Mouse (Mus musculus) cerebellum, postnatal 25 days (tissue): ENCODE data around the gene Eif4ebp2.

Experiments
- DNase-seq, 2 experiments: peaks; one replicate each; pipeline ENCODE4 v3.0.0; 2021; ENCODE audit warnings: mixed read lengths in 2 of 2

Eif4ebp2 gene

DNA sequence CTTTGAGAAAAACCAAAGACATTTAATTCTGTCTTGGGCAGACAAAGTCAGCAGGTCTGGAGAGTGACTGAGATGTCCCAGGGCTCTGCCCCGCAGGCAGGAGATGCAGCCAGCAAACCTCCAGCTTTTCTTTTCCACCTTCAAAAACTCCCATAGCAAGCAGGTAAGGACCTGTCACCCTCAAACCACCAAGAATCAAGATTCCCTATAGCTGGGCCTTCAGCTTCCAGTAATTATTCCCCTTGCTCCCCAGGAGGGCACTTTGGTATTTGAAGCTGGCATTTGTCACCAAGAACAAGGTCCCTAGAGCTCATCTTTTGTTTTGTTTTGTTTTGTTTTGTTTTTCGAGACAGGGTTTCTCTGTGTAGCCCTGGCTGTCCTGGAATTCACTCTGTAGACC lies 35.4 kb downstream of the Eif4ebp2 start:
- DNase-seq: no peak

DNA sequence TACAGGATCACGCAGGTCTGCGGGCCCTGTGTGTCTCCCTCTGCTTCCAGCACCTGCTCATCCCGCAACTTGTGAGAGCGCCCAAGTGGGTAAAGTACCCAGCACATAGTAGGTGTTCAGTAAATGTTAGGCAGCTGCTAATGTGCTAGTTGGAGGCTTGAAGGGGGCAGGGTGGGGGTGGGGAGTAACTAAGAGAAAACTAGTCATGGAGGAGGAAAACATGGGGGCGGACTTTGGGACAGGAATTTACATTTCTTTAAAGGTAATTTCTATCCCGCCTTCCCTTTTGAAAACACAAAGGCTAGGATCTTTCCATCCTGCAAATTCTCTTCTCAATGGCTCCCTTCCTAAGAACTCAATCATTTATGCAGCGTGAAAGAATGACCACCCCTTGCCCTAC lies 35.9 kb downstream of the Eif4ebp2 start:
- no peak for DNase-seq

DNA sequence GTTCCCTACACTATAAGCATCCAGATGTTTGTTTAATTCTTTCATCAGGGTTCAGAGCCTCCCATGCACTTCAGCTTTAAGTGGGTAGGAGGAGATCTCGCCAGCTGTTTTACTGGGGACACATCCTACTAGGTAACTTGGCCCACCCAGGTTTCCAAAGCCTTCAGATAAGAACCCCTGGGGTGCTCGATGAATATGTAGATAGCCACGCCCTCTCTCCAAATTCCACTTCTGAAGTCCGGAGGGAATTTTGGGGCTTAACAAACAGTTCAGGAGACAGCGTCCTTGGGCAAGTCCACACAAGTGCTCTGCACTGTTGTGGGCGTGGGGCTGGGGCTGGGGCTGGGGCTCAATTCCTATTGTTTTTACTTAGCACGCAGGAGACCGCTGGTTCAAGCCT lies 36.6 kb downstream of the Eif4ebp2 start:
- no peak for DNase-seq

DNA sequence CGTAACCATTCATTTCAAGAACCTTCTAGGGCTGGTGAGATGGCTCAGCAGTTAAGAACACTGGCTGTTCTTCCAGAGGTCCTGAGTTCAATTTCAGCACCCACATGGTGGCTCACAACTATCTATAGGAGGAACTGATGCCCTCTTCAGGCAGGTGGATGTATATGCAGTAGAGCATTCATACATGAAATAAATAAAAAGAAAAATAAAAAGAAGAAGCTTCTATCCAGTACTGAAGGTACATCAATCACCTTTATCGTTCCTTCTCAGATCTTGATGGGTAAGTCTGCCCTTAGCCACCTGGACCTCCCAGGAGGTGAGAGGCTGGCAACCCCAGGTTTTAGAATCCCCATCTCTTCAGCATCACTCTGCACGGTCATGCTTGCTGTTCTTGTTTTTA lies 37.2 kb downstream of the Eif4ebp2 start:
- DNase-seq: no peak

DNA sequence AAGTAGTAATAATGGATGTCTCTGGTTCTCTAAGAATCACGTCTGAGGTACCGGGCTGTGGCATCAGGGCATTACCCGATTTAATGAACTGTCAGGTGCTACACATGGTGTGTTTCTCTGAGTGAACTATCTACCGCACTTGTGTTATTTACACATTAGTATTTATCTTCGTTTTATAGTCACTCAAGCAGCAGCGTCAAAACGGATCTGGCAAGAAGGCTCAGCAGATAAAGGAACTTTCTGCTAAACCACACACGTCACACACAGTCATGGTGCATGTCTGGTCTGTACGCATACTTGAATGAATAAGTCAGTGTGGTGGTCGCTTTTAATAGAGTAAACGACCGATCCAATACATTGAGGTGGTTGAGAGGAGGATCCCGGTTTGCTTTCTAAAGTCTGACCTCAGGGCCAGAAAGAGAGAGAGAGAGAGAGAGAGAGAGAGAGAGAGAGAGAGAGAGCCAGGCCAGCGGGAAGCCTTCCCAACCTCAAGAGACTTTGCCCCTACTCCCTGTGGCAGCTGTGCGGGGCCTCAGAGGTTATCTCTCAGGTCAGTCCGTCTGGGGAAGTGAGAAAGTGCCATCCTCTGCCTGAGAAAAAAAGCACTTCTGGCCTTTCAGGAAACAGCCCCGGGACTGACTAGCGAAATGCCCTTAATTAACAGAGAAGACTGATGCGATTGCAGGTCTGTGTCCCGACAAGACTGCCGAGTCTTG lies 39.4 kb downstream of the Eif4ebp2 start:
- DNase-seq: no peak

GRCm38 (mm10) chr10:61410193-61410592 lies 42.3 kb downstream of the Eif4ebp2 start:
- DNase-seq: no peak

DNA sequence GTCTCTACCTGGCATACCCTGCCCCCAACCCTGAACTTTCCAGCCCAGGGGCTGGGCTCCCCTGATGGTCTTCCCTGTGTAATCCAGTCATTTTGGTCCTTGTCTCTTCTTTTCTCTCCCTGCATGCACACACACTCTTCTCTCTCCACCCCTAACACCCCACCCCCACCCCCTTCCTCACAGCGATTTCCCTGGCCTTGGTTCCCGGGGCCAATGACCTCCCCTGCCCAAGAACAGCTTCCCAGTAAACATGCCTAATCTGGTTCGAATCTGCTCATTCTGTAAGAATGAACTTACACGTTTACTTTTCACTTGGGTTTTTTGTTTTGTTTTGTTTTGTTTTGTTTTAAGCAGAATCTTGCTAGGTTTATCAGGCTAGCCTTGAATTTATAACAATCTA lies 42.7 kb downstream of the Eif4ebp2 start:
- no peak for DNase-seq

DNA sequence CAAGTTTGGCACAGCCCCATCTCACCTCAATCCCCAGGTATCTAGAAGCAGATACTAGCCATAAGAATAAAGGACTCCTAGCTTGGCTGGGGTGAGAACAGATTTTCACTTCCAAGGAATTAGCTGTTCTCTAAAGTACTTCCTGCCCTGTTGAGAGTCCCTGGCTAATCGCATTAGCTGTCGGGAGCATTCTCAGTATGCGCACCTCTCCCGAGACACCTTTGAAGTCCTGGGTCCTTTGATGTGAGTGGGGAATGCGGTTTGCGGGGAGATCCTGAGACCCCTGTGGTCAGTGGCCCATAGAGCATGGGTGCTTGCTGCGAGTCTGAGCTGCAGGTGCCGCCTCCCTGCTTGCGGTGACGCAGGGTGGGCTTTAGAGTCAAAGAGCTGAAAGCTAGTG lies 46.5 kb downstream of the Eif4ebp2 start:
- no peak for DNase-seq

- no peak for DNase-seq
Observed at GRCm38 (mm10) chr10:61402911-61403310, 49.5 kb downstream of the Eif4ebp2 start.

DNA sequence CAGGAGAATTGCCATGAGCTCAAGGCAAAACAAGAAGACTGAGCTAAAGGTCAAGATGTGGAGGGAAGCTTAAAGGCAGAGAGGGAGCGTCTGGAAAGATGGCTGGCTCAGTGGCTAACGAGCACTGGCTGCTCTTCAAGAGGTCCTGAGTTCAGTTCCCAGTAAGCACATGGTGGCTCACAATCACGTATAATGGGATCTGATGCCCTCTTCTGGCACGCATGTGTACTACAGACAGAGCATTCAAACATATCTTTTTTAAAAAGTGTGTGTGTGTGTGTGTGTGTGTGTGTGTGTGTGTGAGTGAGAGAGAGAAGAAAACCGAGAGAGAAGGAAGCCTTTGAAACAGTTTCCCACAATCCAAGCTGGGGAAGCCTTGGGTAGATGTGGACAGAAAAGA lies 50.0 kb downstream of the Eif4ebp2 start:
- no peak for DNase-seq

- DNase-seq: no peak
Observed at GRCm38 (mm10) chr10:61400407-61400806, 52.1 kb downstream of the Eif4ebp2 start.

DNA sequence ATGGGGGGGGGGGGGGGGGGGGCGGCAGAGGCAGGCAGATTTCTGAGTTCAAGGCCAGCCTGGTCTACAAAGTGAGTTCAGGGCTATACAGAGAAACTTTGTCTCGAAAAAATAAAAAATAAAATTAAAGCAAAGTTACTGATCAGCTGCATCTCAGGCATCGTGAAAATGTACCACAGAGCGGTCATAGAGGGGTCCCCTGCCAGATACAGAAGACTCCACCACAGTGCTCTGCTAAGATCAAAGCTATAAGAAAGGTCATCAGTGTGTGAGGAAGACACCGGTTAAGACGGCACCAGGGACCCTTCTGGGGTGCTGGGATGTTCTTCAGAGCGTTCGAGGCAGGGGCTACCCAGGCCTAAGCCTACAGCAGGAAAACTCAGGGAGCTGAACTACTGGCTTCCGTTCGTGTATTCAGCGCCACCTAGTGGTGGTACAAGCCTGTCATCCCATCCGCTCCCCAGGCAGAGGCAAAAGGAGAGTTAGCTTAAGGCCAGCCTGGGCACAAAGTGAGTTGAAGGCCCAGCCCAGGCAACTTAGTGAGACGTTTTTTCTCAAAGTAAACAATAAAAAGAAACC lies 53.2 kb downstream of the Eif4ebp2 start:
- peak; percentile 69 to 83 for DNase-seq

DNA sequence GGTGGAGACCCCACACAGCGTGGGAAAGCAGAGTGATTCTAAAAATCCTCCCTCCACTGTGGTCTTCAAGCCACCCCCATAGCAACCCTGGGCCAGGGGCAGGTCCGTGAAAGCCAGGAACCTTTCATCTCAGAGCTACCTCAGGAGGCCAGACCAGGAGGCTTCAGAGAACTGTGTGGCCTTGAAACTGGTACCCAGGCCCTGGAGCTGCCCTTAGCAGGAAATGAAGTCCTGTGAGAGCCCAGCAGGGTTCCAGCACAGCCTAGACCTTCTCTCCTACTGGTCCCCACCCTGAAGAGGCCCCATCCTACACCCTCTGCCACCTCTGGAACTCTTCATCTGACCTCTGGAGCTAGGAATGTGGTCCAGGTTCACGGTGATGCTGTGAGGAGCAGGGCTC lies 54.3 kb downstream of the Eif4ebp2 start:
- DNase-seq: no peak

DNA sequence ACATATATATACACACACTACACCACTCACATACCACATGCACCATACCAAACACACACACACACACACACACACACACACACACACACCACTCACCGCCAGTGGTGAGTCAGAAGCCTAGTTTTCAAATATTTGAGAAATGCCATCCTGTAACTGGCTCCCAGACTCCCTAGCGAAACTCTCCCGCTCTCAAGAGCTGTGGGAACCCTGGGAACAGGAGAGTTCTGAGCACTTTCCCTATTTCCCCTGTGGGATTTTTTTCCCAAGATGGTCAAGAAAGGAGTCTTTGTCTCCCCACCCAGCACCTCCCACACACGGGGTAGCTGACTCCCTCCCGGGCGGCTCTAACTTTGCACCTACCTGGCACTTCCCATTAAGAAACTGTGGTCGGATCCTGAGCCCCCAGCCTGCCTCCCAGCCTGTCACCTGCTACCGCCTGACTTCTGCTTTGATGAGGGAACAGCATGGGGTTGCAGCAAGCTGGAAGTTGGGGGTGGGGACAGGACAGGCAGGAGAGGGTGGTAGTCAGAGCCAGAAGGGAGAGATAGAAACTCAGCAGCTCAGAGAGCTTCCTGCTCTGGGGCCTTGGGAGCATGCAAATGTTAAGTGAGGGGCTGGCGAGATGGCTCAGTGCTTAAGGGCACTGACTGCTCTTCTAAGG lies 57.9 kb downstream of the Eif4ebp2 start:
- no peak for DNase-seq

DNA sequence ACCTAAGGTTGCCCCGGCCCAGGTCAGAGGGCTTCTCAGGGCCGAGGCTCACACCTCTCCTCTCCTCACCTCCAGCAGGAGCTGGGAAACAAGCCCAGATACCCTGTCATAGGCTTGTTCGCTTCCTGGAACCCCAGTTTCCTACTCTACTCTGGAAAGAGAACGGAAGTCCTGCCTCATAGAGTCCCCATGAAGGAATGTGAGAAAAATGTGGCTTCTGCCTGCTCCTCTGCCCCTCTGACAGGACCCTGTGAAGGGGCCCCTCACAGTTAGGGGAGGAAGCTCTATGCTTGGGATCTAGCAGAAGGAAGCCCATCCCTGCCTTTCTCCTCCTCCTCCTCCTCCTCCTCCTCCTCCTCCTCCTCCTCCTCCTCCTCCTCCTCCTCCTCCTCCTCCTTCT lies 59.9 kb downstream of the Eif4ebp2 start:
- DNase-seq: no peak

- DNase-seq: no peak
Observed at GRCm38 (mm10) chr10:61390148-61390547, 62.3 kb downstream of the Eif4ebp2 start.

- DNase-seq: no peak
Observed at GRCm38 (mm10) chr10:61389020-61389419, 63.4 kb downstream of the Eif4ebp2 start.

DNA sequence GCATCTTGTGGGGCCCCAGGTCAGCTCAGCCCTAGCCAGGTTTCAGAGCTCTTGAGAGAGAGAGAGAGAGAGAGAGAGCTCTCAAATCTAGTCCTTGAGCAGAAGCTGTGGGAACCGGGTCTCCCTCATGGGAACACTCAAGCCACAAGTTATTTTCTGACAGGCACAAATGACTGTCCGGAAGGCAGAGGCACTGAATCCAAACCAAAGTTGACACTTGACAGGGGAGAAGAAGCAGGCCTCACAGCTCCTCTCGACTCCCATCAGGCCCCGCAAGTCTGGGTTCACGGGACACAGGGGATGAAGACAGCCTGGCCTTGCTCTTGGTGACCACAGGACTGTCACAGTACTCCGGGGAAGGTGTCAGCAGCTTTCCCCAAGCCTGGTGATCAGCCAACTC lies 66.2 kb downstream of the Eif4ebp2 start:
- DNase-seq: no peak

- DNase-seq: no peak
Observed at GRCm38 (mm10) chr10:61385174-61385573, 67.3 kb downstream of the Eif4ebp2 start.

DNA sequence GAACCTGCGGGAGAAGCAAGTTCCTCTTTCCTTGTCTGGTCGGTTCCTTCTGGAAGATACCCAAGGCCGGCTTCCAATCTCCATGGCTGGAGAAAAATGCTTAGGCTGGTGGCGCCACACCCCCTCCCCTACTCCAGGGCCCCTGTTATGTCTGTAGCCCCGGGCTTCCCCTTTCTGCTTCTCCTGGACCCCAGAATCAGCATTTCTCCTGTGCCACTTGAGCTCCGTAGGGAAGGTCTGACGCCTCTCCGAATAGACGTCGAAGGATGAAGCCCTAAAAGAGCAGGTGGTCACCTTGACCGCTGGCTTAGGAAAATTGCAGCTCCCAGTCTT lies 68.8 kb downstream of the Eif4ebp2 start:
- DNase-seq: no peak

DNA sequence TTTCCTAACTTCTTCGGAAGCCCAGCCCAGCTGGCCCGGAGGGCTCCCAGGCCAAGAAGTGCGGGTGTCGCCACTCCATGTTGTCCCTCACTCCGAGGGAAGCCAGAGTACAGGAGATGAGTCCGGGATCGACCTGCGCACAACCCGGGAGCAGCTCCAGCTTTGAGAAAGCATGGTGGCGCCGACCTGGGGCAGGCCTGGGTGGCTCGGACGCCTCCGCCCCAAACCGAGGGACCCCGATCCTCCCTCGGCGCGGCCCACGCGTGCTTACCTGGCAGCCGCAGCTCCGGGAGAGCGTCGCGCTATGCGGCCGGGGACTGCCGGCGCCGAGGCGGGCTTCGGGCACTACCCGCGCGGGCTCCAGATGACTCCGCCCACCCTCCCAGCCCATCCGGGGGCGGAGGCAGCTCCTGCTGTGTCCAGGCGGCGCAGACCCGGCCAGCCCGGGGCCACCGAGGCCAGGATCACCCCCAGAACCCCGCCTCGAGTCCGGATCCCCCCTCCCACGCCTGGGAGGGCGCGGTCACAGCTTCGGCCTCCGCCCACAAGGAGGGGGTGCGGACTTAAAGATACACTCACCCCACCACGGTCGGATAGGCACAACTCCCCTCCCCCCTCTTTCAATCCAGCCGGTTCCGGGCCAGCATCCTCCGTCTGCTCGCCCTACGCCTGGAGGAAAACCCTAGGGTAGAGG lies 69.3 kb downstream of the Eif4ebp2 start, which contains the start of gene Pald1:
Pald1 (minus strand) TSS at position 510 of the 694 bp plus-strand sequence.
- DNase-seq: peak; percentile 68 to 76

DNA sequence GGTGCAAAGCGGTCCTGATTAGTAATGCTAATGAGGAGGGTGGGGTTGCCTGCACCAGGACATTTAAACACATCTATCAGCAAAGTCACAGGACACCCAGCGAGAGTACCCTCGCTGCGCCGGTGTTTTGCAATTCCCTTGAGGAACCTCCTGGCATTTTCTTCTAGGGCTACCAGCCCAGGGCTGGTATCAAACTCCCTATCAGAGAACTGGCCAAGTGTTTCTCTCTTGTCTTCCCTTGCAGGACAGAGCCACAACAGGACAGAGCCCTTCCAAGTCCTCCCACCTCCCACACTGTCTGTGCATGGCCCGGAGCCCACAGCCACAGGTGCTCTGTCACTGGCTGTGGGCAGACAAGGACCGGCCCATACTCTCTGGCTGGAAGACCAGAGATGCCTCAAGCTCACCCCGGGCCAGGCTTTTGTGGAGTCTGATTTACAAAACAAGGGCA lies 70.2 kb downstream of the Eif4ebp2 start:
- peak in 1 of 2 experiments; percentile 53 for DNase-seq

DNA sequence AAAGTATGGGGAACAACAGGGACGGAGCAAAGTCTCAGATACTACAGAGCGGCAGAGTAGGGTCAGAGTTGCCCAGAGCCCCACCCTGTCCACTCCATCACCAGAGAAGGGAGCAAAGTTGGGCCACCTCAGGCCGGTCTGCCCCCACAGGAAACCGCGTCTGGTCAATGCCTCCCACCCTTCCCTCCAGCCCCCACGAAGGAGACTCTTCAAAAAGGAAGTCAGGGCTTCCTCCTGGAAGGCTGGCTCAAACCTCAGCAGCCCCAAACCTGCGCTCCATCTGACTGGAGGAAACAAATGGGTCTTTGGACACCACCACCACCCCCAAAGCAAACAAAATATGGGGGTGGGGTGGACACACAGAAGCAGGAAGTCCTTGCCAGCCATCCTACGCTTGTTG lies 70.6 kb downstream of the Eif4ebp2 start:
- no peak for DNase-seq

- DNase-seq: peak in 1 of 2 experiments; percentile 43
Observed at GRCm38 (mm10) chr10:61380186-61380585, 72.3 kb downstream of the Eif4ebp2 start.
